Mouse (Mus musculus) lung, adult 18-20 months (tissue): ENCODE measurements around the gene Neu1.
"Not testable (repeated sequence)": the region's sequence is repeated elsewhere in the genome, so short reads cannot be mapped to it uniquely, and the experiment has no call there.

Experiments used
- DNase-seq, 2 experiments: peaks; one replicate each; pipeline ENCODE4 v3.0.0; 2022; ENCODE audit warnings: mixed read lengths in 2 of 2

Gene Neu1

GRCm38 (mm10) chr17:34970850-34971249 lies 39.8 kb downstream of the Neu1 start:
- DNase-seq = not testable (repeated sequence)

DNA sequence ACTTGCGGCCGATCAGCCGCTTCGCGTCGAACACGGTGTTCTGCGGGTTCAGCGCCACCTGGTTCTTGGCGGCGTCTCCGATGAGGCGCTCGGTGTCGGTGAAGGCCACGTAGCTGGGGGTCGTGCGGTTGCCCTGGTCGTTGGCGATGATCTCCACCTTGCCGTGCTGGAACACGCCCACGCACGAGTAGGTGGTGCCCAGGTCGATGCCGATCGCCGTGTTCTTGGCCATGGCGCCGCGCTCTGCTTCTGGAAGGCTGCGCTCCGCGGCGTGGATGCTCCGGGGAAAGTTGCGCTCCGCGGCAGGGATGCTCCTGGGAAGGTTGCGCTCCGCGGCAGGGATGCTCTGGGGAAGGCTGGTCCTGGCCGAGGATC lies 40.6 kb downstream of the Neu1 start:
- not testable (repeated sequence) for DNase-seq

DNA sequence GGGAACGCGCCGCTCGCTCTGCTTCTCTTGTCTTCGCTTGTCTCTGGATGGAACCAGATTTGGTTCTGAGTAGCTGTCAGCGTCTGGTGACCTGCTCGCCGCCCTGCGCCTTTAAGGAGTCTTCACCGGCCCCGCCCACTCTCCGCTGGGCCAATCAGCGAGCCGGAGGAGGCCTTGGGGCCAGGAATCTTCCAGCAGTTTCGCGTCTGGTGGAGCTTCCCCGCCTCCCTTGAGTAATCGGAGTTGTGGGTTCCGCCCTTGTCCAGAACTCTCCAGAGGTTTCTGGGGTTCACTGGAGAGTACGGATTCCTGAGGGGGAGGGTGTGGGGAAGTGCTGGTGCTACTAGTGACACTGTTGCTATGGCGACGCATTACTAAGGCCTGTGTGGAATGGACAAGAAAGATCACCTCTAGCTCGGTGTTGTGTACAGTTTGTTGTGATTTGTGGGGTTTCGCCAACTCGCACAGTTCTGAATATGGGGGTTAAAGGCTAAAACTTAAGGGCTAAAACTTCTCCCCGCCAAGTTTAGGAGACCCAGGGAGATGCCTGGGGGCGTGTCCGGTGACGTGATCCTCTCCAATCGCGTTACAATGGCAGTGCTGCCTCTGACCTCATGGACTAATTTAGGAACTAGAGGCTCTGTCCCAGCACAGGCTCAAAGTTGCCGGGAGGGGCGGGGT lies 41.2 kb downstream of the Neu1 start, which contains the start of the genes Hspa1a and Hspa1l:
Gene Hspa1a (minus strand): TSS at position 88 of the 681 bp plus-strand sequence.
Gene Hspa1l (plus strand): TSS at position 635 of the 681 bp plus-strand sequence.
- peak; percentile 91 to 93 for DNase-seq

DNA sequence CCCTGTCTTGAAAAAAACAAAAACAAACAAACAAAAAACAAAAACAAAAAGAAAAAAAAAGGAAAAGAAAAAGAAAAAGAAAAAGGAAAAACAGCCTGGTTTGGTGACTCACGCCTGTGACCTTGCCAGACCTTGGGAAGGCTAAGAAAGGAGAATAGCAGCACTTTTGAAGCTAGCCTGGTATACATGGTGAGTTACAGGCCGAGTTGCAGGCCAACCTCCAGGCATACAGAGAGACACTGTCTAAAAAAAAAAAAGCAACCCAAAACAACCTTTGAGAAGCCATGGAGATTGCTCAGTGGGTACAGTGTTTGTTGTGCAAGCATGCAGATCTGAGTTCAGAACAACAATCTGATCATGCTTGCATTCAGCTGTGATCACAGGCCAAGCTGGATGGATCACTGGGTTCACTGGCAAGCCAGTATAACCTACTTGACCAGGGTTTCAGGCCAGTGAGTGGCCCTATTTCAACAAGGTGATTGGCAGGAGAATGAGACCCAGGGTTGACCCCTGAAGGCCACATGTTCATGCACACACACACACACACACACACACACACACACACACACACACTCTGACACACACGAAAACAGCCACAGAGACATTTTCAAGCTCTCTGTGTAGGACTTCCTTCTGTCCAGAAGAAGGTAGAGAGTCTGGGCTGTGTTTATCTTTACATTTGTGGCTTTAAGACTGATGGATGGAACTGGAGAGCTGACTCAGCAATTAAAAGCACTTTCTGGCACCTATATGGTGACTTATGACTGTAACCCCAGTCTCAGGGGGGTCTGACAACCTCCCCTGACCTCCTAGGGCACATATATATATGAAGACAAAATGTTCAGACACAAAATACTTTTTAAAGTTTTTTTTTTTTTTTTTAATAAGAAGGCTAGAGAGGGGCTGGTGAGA lies 44.8 kb downstream of the Neu1 start:
- no peak for DNase-seq

DNA sequence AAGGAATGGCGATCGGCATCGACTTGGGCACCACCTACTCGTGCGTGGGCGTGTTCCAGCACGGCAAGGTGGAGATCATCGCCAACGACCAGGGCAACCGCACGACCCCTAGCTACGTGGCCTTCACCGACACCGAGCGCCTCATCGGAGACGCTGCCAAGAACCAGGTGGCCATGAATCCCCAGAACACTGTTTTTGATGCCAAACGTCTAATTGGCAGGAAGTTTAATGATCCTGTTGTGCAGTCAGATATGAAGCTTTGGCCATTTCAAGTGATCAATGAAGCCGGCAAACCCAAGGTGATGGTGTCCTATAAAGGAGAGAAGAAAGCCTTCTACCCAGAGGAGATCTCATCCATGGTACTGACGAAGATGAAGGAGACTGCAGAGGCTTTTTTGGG lies 45.9 kb downstream of the Neu1 start:
- DNase-seq = no peak

GRCm38 (mm10) chr17:34978239-34978638 lies 47.2 kb downstream of the Neu1 start:
- no peak for DNase-seq

GRCm38 (mm10) chr17:34979631-34980030 lies 48.6 kb downstream of the Neu1 start:
- DNase-seq = no peak

GRCm38 (mm10) chr17:34980655-34981054 lies 49.6 kb downstream of the Neu1 start:
- DNase-seq = peak in 1 of 2 experiments; percentile 61

- peak; percentile 93 for DNase-seq
These were observed 50.7 kb downstream of the Neu1 start, which contains the start of gene Lsm2 for GRCm38 (mm10) chr17:34981690-34982180. Gene Lsm2, plus strand, starts transcription at chr17:34981862.

DNA sequence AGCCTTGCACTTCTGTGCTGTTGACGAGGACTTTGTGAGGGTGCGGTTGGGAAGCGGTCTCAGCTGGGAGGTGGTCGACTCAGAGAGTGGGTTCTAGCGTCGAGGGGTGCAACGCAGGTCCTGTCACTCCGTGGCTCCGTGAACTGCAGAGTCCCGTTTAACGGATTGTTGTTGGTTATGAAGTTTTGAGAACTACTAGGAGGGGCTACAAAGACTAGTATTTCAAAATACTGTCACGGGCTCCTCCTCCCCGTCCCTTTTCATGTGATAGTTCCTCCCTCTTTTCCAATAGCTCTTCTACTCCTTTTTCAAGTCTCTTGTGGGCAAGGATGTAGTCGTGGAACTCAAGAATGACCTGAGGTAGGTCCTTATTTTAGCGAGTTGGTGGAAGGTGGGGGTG lies 51.3 kb downstream of the Neu1 start:
- DNase-seq = no peak

- no peak for DNase-seq
These were observed 53.2 kb downstream of the Neu1 start for GRCm38 (mm10) chr17:34984218-34984617.
